Mouse (Mus musculus) stomach, postnatal 0 days (tissue): Measurements from ENCODE around the gene Amdhd1. TPM values are rescaled to one million over a fixed set of nuclear protein-coding genes. Genes with fewer than 3 reads are reported as not detected.

Source experiments
- ATAC-seq: fragments of 200-750 bp; cut with Nextera tagmentation; 2 replicates; pipeline ENCODE4 v1.8.0; 2017; ENCODE audit not compliant: low FRiP score, low TSS enrichment
- DNase-seq: peaks from one replicate; pipeline ENCODE4 v3.0.0-alpha.2; 2016; ENCODE audit warnings: low spot score
- H3K27ac ChIP-seq: fragments of 300-500 bp; sonication (generic); replicated peaks from 2 replicates; pipeline ENCODE4 v1.5.1; 2014; ENCODE audit warnings: mild to moderate bottlenecking, control low read depth
- H3K27me3 ChIP-seq: fragments of 300-500 bp; sonication (generic); 2 replicates; pipeline ENCODE4 v1.6.1; 2014; ENCODE audit warnings: low read length; ENCODE audit not compliant: control insufficient read depth, insufficient read depth
- H3K36me3 ChIP-seq: fragments of 300-500 bp; sonication (generic); 2 replicates; pipeline ENCODE4 v1.6.1; 2014; ENCODE audit warnings: low read length, mixed read lengths; ENCODE audit not compliant: control insufficient read depth, insufficient read depth
- H3K4me1 ChIP-seq: fragments of 300-500 bp; sonication (generic); replicated peaks from 2 replicates; pipeline ENCODE4 v1.6.1; 2014; ENCODE audit warnings: antibody characterized with exemption; ENCODE audit not compliant: control insufficient read depth, insufficient read depth
- H3K4me2 ChIP-seq: fragments of 300-500 bp; sonication (generic); replicated peaks from 2 replicates; pipeline ENCODE4 v1.6.1; 2014; ENCODE audit warnings: low read depth, mild to moderate bottlenecking, control low read depth, moderate library complexity
- H3K4me3 ChIP-seq: fragments of 300-500 bp; sonication (generic); 2 replicates; pipeline ENCODE4 v1.5.1; 2014; ENCODE audit warnings: low read depth, low read length, control low read depth
- H3K9ac ChIP-seq: fragments of 300-500 bp; sonication (generic); 2 replicates; pipeline ENCODE4 v1.6.1; 2014; ENCODE audit warnings: mild to moderate bottlenecking, low read length, control low read depth, mixed read lengths
- H3K9me3 ChIP-seq: fragments of 300-500 bp; sonication (generic); 2 replicates; pipeline ENCODE4 v1.6.1; 2016; ENCODE audit warnings: low read length; ENCODE audit not compliant: control insufficient read depth
- CTCF ChIP-seq: IDR thresholded peaks from 2 replicates; pipeline ENCODE4 v1.5.1; 2016; ENCODE audit warnings: antibody characterized with exemption, low read depth, mild to moderate bottlenecking, moderate library complexity
- EP300 ChIP-seq: optimal IDR thresholded peaks from 2 replicates; pipeline ENCODE3; 2016; ENCODE audit warnings: antibody characterized with exemption
- WGBS: fragments of 180-500 bp; shearing (Covaris S2); extraction: QIAGEN DNeasy Blood & Tissue Kit; methylation state at CpG from one replicate; pipeline ENCODE4 v1.1.7; 2014; 5-methylcytosine and 5-hydroxymethylcytosine counted together
- polyA plus RNA-seq: library from polyadenylated mRNA; unstranded; fragments of >200 nt; fragmentation: Nextera tagmentation; extraction: Ambion mirVana; gene quantifications from 2 replicates; pipeline ENCODE4 v1.2.1, GENCODE M21; 2015

The Amdhd1 gene
- polyA plus RNA-seq, 1 experiment from 2014 or later: 0.45 TPM

GRCm38 (mm10) chr10:93538287-93538686 is 1.5 kb downstream of the Amdhd1 start:
- no peaks in the 10 kb centered on the region for H3K9me3 ChIP-seq
- no peak overlapping the region for H3K27ac ChIP-seq
- H3K9ac ChIP-seq: no peak overlapping the region
- ATAC-seq (no peak), DNase-seq (no peak)
- H3K4me3 ChIP-seq: no peak overlapping the region
- 75% methylated on average over 2 of the region's 2 CpGs for WGBS
- TF ChIP-seq EP300 (no peak), CTCF (no peak)
- peaks cover 3% of the 10 kb centered on the region; the same call in 1 of the 2 replicates for H3K4me1 ChIP-seq
- no peaks in the 10 kb centered on the region for H3K27me3 ChIP-seq
- no peaks in the 10 kb centered on the region for H3K36me3 ChIP-seq
- no peak overlapping the region for H3K4me2 ChIP-seq

GRCm38 (mm10) chr10:93525329-93525728 is 14.5 kb downstream of the Amdhd1 start:
- WGBS: 49% methylated on average over 1 of the region's 1 CpGs

GRCm38 (mm10) chr10:93520994-93521393 is 18.8 kb downstream of the Amdhd1 start:
- no peak for DNase-seq
- no peaks in the 10 kb centered on the region for H3K9me3 ChIP-seq
- no peak overlapping the region for H3K4me3 ChIP-seq
- 69% methylated on average over 4 of the region's 4 CpGs for WGBS
- no peak overlapping the region for H3K4me2 ChIP-seq
- no peak for ATAC-seq
- no peak for TF ChIP-seq EP300
- TF ChIP-seq CTCF: no peak
- H3K9ac ChIP-seq: no peak overlapping the region
- H3K27me3 ChIP-seq: no peaks in the 10 kb centered on the region
- no peaks in the 10 kb centered on the region for H3K36me3 ChIP-seq
- H3K27ac ChIP-seq: no peak overlapping the region
- H3K4me1 ChIP-seq: no peaks in the 10 kb centered on the region

More at GRCm38 (mm10) chr10:93525329-93525728, 14.5 kb downstream of the Amdhd1 start:
- Histone ChIP-seq H3K9me3 (no peaks in the 10 kb centered on the region), H3K4me3 (no peak overlapping the region), H3K4me2 (no peak overlapping the region), H3K4me1 (no peaks in the 10 kb centered on the region), H3K27ac (no peak overlapping the region), H3K9ac (no peak overlapping the region), H3K36me3 (no peaks in the 10 kb centered on the region), H3K27me3 (no peaks in the 10 kb centered on the region)
- no peak for DNase-seq
- ATAC-seq: no peak
- TF ChIP-seq EP300 (no peak), CTCF (no peak)

- no peak overlapping the region for H3K4me3 ChIP-seq
- H3K9me3 ChIP-seq: no peaks in the 10 kb centered on the region
- TF ChIP-seq CTCF (no peak), EP300 (no peak)
- no peak for ATAC-seq
- no peak overlapping the region for H3K9ac ChIP-seq
- no peaks in the 10 kb centered on the region for H3K4me1 ChIP-seq
- no peak overlapping the region for H3K4me2 ChIP-seq
- WGBS: 69% methylated on average over 5 of the region's 5 CpGs
- H3K27ac ChIP-seq: no peak overlapping the region
- H3K36me3 ChIP-seq: no peaks in the 10 kb centered on the region
- DNase-seq: no peak
- no peaks in the 10 kb centered on the region for H3K27me3 ChIP-seq
Observed at GRCm38 (mm10) chr10:93519756-93520155, 20.1 kb downstream of the Amdhd1 start.

- H3K4me3 ChIP-seq: no peak overlapping the region
- TF ChIP-seq CTCF (no peak), EP300 (no peak)
Observed at GRCm38 (mm10) chr10:93519159-93519558, 20.7 kb downstream of the Amdhd1 start.

GRCm38 (mm10) chr10:93518620-93519019 is 21.2 kb downstream of the Amdhd1 start:
- Histone ChIP-seq H3K4me2 (no peak overlapping the region), H3K4me3 (no peak overlapping the region), H3K9ac (no peak overlapping the region), H3K36me3 (no peaks in the 10 kb centered on the region), H3K9me3 (no peaks in the 10 kb centered on the region), H3K27ac (no peak overlapping the region), H3K4me1 (no peaks in the 10 kb centered on the region), H3K27me3 (no peaks in the 10 kb centered on the region)
- 72% methylated on average over 2 of the region's 2 CpGs for WGBS
- no peak for TF ChIP-seq EP300
- TF ChIP-seq CTCF: no peak
- ATAC-seq: 0 out of 2 replicates have a peak, but pooled peaks have one; percentile 18
- DNase-seq: no peak

More at GRCm38 (mm10) chr10:93519159-93519558, 20.7 kb downstream of the Amdhd1 start:
- Histone ChIP-seq H3K27me3 (no peaks in the 10 kb centered on the region), H3K9me3 (no peaks in the 10 kb centered on the region), H3K27ac (no peak overlapping the region), H3K9ac (no peak overlapping the region), H3K36me3 (no peaks in the 10 kb centered on the region), H3K4me1 (no peaks in the 10 kb centered on the region), H3K4me2 (no peak overlapping the region)
- ATAC-seq (no peak), DNase-seq (no peak)
- WGBS: 91% methylated on average over 8 of the region's 8 CpGs
